Mouse (Mus musculus) megakaryocyte, embryonic 14.5 days (primary cell): ENCODE results near the gene Podxl2.

ENCODE experiments used
- FLI1 ChIP-seq: IDR thresholded peaks from 2 replicates; pipeline ENCODE4 v1.6.1; 2012; ENCODE audit warnings: low read length, inconsistent platforms, mixed read lengths
- GATA1 ChIP-seq: IDR thresholded peaks from 3 replicates; pipeline ENCODE4 v1.6.1; 2012; ENCODE audit warnings: mixed read lengths, low read length, inconsistent platforms, borderline replicate concordance

DNA sequence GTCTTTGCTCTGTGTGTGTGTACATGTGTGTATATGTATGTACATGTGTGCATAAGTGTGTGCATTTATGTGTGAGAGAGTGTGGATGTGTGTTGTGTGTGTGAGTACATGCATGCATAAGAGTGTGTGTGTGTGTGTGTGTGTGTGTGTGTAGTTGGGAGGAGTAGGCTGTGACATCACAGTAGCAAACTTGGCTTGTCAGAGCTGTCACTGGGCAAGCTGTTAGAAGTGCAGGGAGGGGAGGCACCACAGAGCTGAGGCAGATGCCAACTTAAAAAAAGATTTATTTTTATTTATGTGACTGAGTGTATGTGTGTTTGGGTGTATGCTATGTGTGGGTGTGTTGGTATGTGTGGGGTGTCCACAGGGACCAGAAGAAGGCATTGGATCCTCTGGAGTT, 38.6 kb upstream of the Podxl2 start:
- TF ChIP-seq GATA1 (no peak), FLI1 (no peak)
